Mouse (Mus musculus) central nervous system, embryonic 11.5 days (tissue): ENCODE data around the gene Rwdd4a. TPM values are rescaled to one million over a fixed set of nuclear protein-coding genes. Genes with fewer than 3 reads are reported as not detected.

ENCODE experiments used
- polyA plus RNA-seq: library from polyadenylated mRNA; depleted of rRNA; stranded (reverse); fragments of >200 nt; gene quantifications from 2 replicates; pipeline ENCODE4 v1.2.3, GENCODE M21; 2012; rRNA removed

Gene Rwdd4a
- polyA plus RNA-seq = 31.6 and 33.3 TPM in 2 replicates

GRCm38 (mm10) chr8:47533344-47534125 is at the start of gene Rwdd4a, which contains the start of gene Trappc11:
Rwdd4a (plus strand) TSS chr8:47533664.
Trappc11 (minus strand) TSS chr8:47533470.

Other genes starting within 250 kb of the Rwdd4a start
- 22.7 and 25.7 TPM in 2 replicates for gene Stox2, start 87.3 kb upstream of the Rwdd4a start, polyA plus RNA-seq
- gene Trappc11, start 194 bp upstream of the Rwdd4a start, polyA plus RNA-seq = 35.0 and 36.2 TPM in 2 replicates
- gene Ing2, start 141.9 kb downstream of the Rwdd4a start, polyA plus RNA-seq = 22.8 and 36.0 TPM in 2 replicates
- gene Cdkn2aip, start 180.3 kb downstream of the Rwdd4a start, polyA plus RNA-seq = 20.1 and 24.4 TPM in 2 replicates